Comparison of ENCODE assay signal across 8 mouse cellular contexts in the genomic region with DNA sequence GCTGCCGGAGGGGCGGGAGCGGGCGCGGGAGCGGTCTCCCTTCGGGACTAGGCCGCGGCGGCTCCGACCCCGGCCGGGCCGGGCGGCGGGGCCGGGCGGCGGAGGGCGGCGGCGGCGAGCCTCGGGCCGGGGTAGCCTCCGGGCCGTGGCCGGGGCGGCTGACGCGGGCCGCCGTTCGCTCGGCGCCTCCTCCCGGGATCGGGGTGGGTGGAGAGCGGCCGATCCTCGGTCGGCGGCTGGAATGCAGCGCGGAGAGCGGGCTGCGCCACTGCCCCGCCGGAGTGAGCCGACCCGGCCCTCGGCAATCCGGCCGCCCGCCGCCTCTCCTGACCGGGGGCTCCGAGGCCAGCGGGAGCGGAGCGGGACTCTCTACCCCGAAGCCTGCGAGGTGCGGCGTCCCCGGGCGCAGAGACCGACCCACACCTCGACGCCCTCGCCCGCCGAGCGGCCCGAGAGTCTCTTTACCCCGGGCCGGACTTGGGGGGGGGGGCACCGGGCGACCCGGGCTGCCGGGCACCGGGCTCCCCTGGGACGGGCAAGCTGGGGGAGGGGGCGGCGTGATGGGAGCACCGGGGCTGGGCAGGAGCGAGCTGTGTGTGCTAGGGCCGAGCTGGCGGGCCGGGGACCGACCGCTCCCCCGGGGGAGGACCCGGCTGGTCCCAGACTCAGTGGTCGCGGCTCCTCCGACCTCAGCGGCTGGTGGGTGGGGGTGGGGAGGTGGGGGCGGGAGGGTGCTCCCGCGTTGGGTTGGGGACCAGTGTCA. TPM values are rescaled to one million over a fixed set of nuclear protein-coding genes. Genes with fewer than 3 reads are reported as not detected.
A peak's percentile ranks its signal among the peaks of the same experiment; 100 is the strongest.
DNase-seq lines count a peak whose midpoint lies in the region; ATAC-seq and TF ChIP-seq lines count a peak whose summit lies in the region.

No protein-coding gene starts in this region.

- H3K4me1 ChIP-seq in E14TG2a.4 (replicated peaks; ENCODE audit: low read depth, low read length): peaks cover 13% of the 10 kb centered on the region
- no peaks in the 10 kb centered on the region for H3K4me1 ChIP-seq in embryonic facial prominence, embryonic 15.5 days
- H3K4me1 ChIP-seq in heart, embryonic 10.5 days: peaks cover 5% of the 10 kb centered on the region
- H3K4me1 ChIP-seq in kidney, postnatal 0 days (replicated peaks; ENCODE audit: insufficient read depth, low read length): peaks cover 5% of the 10 kb centered on the region

- under 1% methylated on average over 94 of the region's 101 CpGs for WGBS in embryonic facial prominence, embryonic 15.5 days
- under 1% methylated on average over 92 of the region's 101 CpGs for WGBS in heart, embryonic 10.5 days
- under 1% methylated on average over 64 of the region's 101 CpGs for WGBS in kidney, postnatal 0 days

- peaks cover 26% of the 10 kb centered on the region for H3K36me3 ChIP-seq in E14TG2a.4 (ENCODE audit: insufficient read depth, low read length)
- H3K36me3 ChIP-seq in embryonic facial prominence, embryonic 15.5 days: peaks cover 5% of the 10 kb centered on the region; the same call in 1 of the 2 replicates
- peaks cover 8% of the 10 kb centered on the region for H3K36me3 ChIP-seq in heart, embryonic 10.5 days
- H3K36me3 ChIP-seq in kidney, postnatal 0 days (ENCODE audit: insufficient read depth, low read length): peaks cover 2% of the 10 kb centered on the region

- peak overlapping the region; percentile 90 for H3K4me3 ChIP-seq in E14TG2a.4 (replicated peaks; ENCODE audit: low read length)
- peak overlapping the region; percentile 81 for H3K4me3 ChIP-seq in embryonic facial prominence, embryonic 15.5 days (replicated peaks)
- H3K4me3 ChIP-seq in heart, embryonic 10.5 days: peak overlapping the region; percentile 99
- H3K4me3 ChIP-seq in kidney, postnatal 0 days (replicated peaks; ENCODE audit: low read depth, low read length): peak overlapping the region; percentile 89

- no peak for TF ChIP-seq CTCF in E14TG2a.4 (conservative IDR thresholded peaks at IDR 0.05; ENCODE audit: low read length)
- TF ChIP-seq CTCF in kidney, postnatal 0 days (IDR thresholded peaks at IDR 0.05; ENCODE audit: low read depth): no peak

- H3K9me3 ChIP-seq in E14TG2a.4 (ENCODE audit: low read length): peaks cover 41% of the 10 kb centered on the region
- no peaks in the 10 kb centered on the region for H3K9me3 ChIP-seq in embryonic facial prominence, embryonic 15.5 days (replicated peaks)
- no peaks in the 10 kb centered on the region for H3K9me3 ChIP-seq in heart, embryonic 10.5 days
- H3K9me3 ChIP-seq in kidney, postnatal 0 days (replicated peaks; ENCODE audit: low read length): no peaks in the 10 kb centered on the region

- H3K4me2 ChIP-seq in embryonic facial prominence, embryonic 15.5 days (replicated peaks): peak overlapping the region; percentile 72
- H3K4me2 ChIP-seq in kidney, postnatal 0 days (ENCODE audit: low read length): peak overlapping the region; percentile 96

- peak overlapping the region; percentile 98 for H3K27ac ChIP-seq in embryonic facial prominence, embryonic 15.5 days (replicated peaks)
- peak overlapping the region; percentile 99 for H3K27ac ChIP-seq in heart, embryonic 10.5 days
- H3K27ac ChIP-seq in kidney, postnatal 0 days: peak overlapping the region; percentile 99

- peak; percentile 71 for ATAC-seq in embryonic facial prominence, embryonic 15.5 days (ENCODE audit: insufficient number of reproducible peaks, low FRiP score, low TSS enrichment, low read depth)
- peak; percentile 64 for ATAC-seq in kidney, postnatal 0 days (replicated peaks; ENCODE audit: low FRiP score, low read depth)

- peak overlapping the region; percentile 97 for H3K9ac ChIP-seq in embryonic facial prominence, embryonic 15.5 days
- H3K9ac ChIP-seq in kidney, postnatal 0 days (ENCODE audit: low read depth, low read length): peak overlapping the region; percentile 97

- peaks cover 19% of the 10 kb centered on the region for H3K27me3 ChIP-seq in E14TG2a.4 (ENCODE audit: insufficient read depth, low read length)
- 0 out of 2 replicates have a peak, but pooled peaks cover 3% of the 10 kb centered on the region for H3K27me3 ChIP-seq in embryonic facial prominence, embryonic 15.5 days
- peaks cover 6% of the 10 kb centered on the region; the same call in 1 of the 2 replicates for H3K27me3 ChIP-seq in heart, embryonic 10.5 days (ENCODE audit: insufficient read depth, poor library complexity, severe bottlenecking)
- no peaks in the 10 kb centered on the region for H3K27me3 ChIP-seq in kidney, postnatal 0 days (ENCODE audit: insufficient read depth, low read length)

- DNase-seq in adrenal gland, postnatal 10 days: peak; percentile 64
- DNase-seq in heart, embryonic 10.5 days (ENCODE audit: low spot score): peak; percentile 81
- DNase-seq in kidney, postnatal 0 days (ENCODE audit: low spot score): peak; percentile 26
- DNase-seq in lung, postnatal 36 days: peak; percentile 11
- peak; percentile 5 for DNase-seq in retina, postnatal 7 days (ENCODE audit: low read depth, low spot score)
- no peak for DNase-seq in c-Kit-positive CD71-positive TER-119-positive erythroid progenitor cells, embryonic 14.5 days (ENCODE audit: low spot score)

RNA-seq across cellular contexts. Expression of a gene that starts 5.9 kb away (rescaled TPM):
- total RNA-seq in adrenal gland, postnatal 10 days (2021): 10 to 100 TPM; 37.3 to 37.4 TPM
- 21.6 and 22.4 TPM in 2 replicates for polyA plus RNA-seq in embryonic facial prominence, embryonic 15.5 days (2015; fragmentation: Nextera tagmentation; extraction: Ambion mirVana)
- 14.4 and 15.5 TPM in 2 replicates for polyA plus RNA-seq in heart, embryonic 10.5 days (2016; fragmentation: Nextera tagmentation; extraction: Ambion mirVana)
- polyA plus RNA-seq in kidney, postnatal 0 days (2015; fragmentation: Nextera tagmentation; extraction: Ambion mirVana): 14.8 TPM in 2 replicates
